Mouse (Mus musculus): ENCODE measurements around the gene Mtus2.
A peak's percentile ranks its signal among the peaks of the same experiment; 100 is the strongest.

Gene Mtus2

DNA sequence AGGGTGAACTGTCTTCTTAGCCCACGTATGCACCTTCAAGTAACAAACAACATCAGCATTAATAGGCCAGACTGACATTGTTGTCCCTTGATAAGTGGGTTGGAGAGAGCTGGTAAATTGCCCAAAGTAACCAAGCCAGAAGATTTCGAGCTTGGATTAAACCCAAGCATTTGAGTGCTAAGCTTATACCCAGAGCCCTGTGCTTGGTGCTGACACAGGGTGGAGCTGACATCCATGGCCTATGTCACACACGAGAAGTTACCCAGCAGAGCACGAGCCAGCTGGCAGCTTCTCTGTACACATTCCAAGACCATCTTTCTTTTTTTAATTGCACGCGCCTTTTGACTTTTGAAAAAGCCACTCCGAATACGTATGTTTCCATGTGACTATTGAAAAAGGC is 259.7 kb downstream of the Mtus2 start:
- DNase-seq: no peak

- DNase-seq: no peak
These were observed 265.8 kb downstream of the Mtus2 start for GRCm38 (mm10) chr5:148222898-148223297.

GRCm38 (mm10) chr5:148224004-148224403 is 266.9 kb downstream of the Mtus2 start:
- DNase-seq: no peak

DNA sequence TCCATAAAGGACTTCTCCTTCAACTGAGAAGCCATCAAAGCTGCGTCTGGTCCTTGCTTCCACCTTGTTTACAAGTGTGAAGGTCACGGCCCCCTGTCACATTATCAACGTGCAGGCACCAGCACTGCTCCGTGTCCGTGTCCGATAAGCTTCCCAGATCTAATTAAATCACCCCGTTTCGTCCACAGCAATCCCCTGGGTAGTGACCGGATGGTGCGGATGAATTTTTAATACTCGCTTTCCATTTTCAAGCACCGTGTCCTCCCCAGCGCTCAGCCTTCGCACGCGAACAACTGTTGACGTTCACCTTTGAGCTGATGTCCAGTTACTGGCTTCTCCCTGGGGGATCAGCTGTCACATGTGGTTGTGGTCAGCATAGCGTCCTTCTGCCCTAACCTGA is 276.6 kb downstream of the Mtus2 start:
- no peak for DNase-seq

GRCm38 (mm10) chr5:148236616-148237015 is 279.5 kb downstream of the Mtus2 start:
- peak; percentile 11 for DNase-seq

DNA sequence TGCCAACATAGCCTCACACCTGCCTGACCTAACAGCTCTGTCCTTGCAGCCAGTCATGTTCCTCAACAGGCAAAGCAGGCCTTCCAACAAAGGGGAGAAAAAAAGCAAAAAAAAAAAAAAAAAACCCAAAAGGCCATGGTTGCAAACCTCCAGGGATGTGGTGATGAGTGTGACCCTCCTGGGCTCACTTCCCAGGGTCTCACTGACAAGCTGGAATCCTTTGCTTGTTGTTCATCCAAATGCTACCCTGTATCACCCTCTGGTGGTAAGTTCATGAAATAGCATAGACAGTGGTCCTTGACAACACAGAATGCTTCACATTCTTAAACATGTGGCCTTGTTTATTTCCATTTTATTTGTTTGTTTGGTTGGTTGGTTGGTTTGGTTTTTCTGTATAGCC is 281.9 kb downstream of the Mtus2 start:
- no peak for DNase-seq

GRCm38 (mm10) chr5:148239757-148240156 is 282.6 kb downstream of the Mtus2 start:
- no peak for DNase-seq

GRCm38 (mm10) chr5:148241932-148242331 is 284.8 kb downstream of the Mtus2 start:
- peak; percentile 34 for DNase-seq

- DNase-seq: no peak
These were observed 287.4 kb downstream of the Mtus2 start for GRCm38 (mm10) chr5:148244471-148244870.

DNA sequence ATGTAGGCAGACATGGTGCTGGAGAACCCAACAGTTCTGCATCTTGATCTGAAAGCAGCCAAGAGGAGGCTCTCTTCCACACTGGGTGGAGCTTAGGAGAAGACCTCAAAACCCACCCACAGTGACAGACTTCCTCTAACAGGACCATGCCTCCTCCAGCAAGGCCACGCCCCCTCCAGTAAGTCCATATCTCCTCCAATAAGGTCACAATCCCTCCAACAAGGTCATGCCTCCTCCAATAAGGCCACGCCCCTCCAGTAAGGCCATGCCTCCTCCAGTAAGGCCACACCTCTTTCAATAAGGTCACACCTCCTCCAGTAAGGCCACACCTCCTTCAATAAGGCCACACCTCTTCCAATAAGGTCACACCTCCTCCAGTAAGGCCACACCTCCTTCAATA is 288.3 kb downstream of the Mtus2 start:
- no peak for DNase-seq

DNA sequence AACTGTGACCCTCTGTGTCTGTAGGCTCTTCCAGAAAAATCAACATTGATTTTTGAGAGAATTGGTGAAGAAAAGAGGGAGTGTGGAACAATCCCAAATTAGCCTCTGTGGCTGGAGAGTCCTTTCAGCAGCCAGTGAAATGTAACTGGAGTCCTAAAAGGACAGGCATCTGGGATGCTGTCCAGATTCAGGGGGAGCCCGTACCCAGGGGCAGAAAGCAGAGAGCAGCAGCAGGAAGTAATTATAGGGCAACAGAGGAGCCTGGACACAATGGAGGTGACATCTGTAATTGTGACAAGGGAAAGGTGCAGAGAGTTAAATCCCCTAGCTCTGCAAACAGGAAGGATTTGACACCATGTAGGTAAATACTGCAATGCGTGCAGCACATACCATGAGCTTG is 291.1 kb downstream of the Mtus2 start:
- no peak for DNase-seq

- DNase-seq: no peak
These were observed 294.7 kb downstream of the Mtus2 start for GRCm38 (mm10) chr5:148251847-148252246.

DNA sequence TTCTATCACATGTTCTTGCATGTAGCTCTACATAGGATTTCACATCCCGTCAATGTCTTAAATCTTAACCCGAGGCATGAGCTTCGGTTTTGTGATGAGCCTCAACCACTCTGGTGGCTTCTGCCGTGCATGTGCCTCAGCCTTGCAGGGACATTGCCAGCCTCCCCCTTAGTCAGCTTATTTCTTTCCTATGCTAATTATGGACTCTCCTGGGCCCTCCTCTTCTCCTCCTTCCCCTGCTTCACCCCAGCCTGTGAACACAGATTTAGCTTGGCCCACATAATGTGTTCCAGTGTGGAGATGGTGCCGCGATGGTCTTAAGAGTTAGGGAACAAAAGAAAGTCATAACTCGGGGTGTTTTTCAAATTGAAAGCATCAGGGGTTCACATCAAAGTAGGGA is 304.9 kb downstream of the Mtus2 start:
- no peak for DNase-seq

- DNase-seq: peak; percentile 19
These were observed 307.9 kb downstream of the Mtus2 start for GRCm38 (mm10) chr5:148264819-148265707.

DNA sequence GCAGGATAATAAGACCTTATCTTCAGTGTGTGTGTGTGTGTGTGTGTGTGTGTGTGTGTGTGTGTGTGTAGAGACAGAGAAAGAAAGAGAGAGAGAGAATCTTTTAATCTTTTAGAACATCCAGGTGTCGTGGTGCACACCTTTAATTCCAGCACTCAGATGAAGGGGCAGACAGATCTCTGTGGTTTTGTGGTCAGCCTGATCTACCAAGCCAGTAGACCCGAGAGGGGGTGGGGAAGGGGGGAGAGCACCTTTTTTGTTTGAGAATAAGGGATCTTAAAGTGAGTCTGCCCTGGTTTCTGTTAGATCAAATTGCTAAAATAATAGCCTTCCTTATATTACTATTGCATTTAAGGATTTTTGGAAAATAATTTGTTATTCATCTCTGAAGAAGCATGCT is 309.7 kb downstream of the Mtus2 start:
- peak; percentile 59 for DNase-seq

- DNase-seq: no peak
These were observed 310.3 kb downstream of the Mtus2 start for GRCm38 (mm10) chr5:148267446-148267845.

DNA sequence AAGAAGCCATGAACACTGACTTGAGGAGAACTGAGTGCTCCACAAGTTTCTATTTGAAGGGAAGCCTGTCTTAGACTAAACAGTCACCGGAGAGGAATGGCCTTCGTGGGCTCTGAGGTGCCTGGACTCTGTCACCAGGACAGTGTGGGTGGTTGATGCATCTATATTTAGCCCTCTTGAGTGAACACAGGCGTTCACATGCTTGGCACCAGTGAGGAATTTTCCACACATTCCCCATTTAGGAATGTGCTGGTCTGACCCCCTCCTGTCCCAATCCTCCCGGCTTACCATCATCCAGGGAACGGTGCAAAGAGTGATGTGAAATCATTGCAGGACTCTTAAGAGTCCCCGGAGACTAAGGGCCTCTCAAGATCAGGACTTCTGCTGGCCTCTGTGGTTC is 314.9 kb downstream of the Mtus2 start:
- no peak for DNase-seq

DNA sequence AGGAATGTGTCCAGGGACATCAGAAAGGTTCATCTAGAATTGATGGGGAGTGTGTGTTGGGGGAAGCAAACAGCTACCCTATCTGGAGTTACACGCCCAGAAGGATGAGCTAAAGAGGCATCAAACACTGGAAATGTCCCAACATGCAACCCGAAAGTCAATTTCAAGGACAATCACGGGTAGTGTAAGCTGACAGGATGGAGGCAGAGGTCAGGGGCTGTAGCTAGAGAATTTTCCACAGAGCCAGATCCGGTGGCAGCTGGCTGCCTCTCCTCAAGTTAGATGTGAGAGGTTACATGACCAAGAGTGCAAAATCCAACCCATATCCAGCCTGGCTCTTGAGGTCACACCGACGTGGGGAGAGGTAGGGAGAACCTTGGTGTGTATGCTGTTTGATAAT is 315.7 kb downstream of the Mtus2 start:
- no peak for DNase-seq

DNA sequence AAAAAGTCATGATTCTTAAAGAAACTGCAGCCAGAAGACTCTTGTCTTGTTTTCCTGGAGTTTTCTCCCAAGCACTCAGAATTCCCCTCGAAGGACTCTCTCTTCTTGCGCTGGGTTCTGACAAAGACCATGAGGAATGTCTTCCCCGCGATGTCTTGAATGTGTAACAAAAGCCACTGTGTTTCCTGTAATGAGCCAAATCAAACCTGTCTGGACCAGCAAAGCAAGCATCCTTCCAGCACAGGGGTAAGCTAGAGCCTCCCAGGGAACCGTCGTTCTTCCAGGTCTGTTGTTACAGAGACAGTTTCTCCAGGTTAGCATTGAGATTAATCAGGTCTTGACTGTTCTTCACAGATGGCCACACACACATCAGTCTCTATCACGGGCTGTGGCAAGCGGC is 321.1 kb downstream of the Mtus2 start:
- no peak for DNase-seq

DNA sequence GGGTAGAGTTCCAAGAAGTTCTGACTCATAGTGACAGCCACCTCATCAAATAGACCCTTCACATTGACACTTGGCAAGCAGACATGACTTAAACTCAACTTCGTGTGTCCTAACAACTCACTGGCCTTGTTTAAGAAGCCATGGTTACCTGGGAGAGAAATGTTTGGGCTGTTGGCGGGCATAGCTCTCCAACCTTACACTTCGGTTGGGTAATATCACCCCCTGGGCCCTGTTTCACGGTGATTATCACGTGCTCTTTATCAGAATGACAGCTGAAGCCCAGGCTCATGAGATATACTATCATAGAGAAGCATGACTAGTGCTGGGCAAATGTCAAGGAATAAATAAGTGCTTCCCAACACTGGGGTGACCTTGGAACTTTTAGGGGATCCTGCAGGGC is 323.2 kb downstream of the Mtus2 start:
- no peak for DNase-seq

DNA sequence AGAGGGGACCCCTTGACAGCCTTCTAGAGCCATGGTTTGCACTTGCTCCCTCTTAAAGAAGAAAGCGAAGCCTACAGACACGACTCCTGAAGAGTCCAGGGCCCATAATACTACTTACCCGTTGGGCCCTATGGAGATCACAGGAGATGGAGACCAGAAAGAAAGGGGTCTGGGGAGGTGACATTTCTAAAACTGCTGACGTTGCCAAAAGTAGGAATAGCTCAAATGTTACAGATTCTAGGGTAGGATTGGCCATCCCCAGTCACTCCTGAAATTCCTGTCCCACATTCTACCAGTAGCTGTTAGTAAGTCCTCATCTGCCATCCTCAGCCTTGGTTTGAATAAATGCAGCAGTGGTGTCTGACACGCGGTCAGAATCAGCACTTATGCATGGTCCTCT is 325.0 kb downstream of the Mtus2 start:
- DNase-seq: no peak

DNA sequence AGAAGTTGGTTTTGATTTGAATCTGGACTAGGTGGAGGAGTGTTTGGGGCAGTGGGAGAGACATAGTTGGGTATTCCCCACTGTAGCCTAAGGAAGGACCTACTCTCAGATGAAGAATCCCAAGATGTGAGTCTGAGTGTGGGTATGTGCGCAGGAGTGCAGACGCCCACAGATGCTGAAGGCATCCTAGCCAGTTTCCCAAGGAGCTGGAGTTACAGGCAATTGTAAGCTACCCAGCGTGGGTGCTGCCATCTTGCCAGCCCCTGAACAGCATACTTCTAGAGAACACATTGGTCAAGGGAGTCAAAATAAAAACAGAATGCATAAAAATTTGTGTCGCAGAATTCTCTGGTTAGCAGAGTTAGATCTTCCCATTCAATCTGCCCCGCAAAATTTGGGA is 325.5 kb downstream of the Mtus2 start:
- no peak for DNase-seq

- no peak for DNase-seq
These were observed 326.1 kb downstream of the Mtus2 start for GRCm38 (mm10) chr5:148283177-148283576.

DNA sequence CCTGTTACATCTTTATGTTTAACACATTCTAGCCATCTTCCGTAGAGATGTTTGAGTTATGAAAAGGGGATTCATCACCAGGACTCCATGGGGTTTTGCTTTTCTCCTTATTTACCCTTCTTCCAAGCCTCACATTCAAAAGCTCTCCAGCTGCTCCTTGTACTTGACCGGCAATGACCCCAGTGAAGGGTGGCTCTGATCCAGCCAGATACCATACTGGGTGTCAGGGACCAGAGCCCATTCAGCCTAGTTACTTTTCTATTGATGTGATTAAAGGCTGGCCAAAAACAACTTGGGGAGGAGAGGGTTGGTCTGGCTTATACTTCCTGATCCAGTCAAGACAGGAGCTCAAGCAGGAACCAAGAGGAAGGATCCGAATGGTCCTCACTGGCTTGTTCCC is 326.5 kb downstream of the Mtus2 start:
- no peak for DNase-seq

- DNase-seq: no peak
These were observed 330.4 kb downstream of the Mtus2 start for GRCm38 (mm10) chr5:148287529-148287928.

Data from thymus, postnatal 25 days (tissue).